Mouse (Mus musculus): ENCODE measurements at regions not wholly inside any gene's neighbourhood (a gene's known extent, or its start where the extent isn't known, plus 50 kb on each side); places are given as distances from the start of the nearest gene placed in this dataset.
"Not testable (repeated sequence)": the region's sequence is repeated elsewhere in the genome, so short reads cannot be mapped to it uniquely, and the experiment has no call there.

GRCm38 (mm10) chr12:28922236-28922635, 170.6 kb downstream of the Eipr1 start:
- no peak for DNase-seq (ENCODE audit: low spot score in 2 of 2)

GRCm38 (mm10) chr12:28925206-28925605, 173.6 kb downstream of the Eipr1 start:
- DNase-seq (ENCODE audit: low spot score in 2 of 2), result no peak

- DNase-seq (ENCODE audit: low spot score in 2 of 2), result no peak
Measured at GRCm38 (mm10) chr12:28939936-28940335, 188.3 kb downstream of the Eipr1 start.

- DNase-seq (ENCODE audit: low spot score in 2 of 2), result no peak
Measured at GRCm38 (mm10) chr12:28948889-28949288, 197.3 kb downstream of the Eipr1 start.

GRCm38 (mm10) chr12:28949307-28949706, 197.7 kb downstream of the Eipr1 start:
- no peak for DNase-seq (ENCODE audit: low spot score in 2 of 2)

GRCm38 (mm10) chr12:28957155-28957554, 205.6 kb downstream of the Eipr1 start:
- no peak for DNase-seq (ENCODE audit: low spot score in 2 of 2)

GRCm38 (mm10) chr12:28958661-28959060, 207.1 kb downstream of the Eipr1 start:
- no peak for DNase-seq (ENCODE audit: low spot score in 2 of 2)

GRCm38 (mm10) chr12:28969671-28970379, 218.2 kb downstream of the Eipr1 start:
- no peak for DNase-seq (ENCODE audit: low spot score in 2 of 2)

GRCm38 (mm10) chr12:28974571-28975041, 223.0 kb downstream of the Eipr1 start:
- no peak for DNase-seq (ENCODE audit: low spot score in 2 of 2)

- DNase-seq (ENCODE audit: low spot score in 2 of 2), result no peak
Measured at GRCm38 (mm10) chr12:28975249-28975648, 223.6 kb downstream of the Eipr1 start.

GRCm38 (mm10) chr12:28979679-28980078, 228.1 kb downstream of the Eipr1 start:
- no peak for DNase-seq (ENCODE audit: low spot score in 2 of 2)

GRCm38 (mm10) chr12:28986214-28986613, 234.6 kb downstream of the Eipr1 start:
- DNase-seq (ENCODE audit: low spot score in 2 of 2), result no peak

GRCm38 (mm10) chr12:28997474-28998192, 246.0 kb downstream of the Eipr1 start:
- no peak for DNase-seq (ENCODE audit: low spot score in 2 of 2)

GRCm38 (mm10) chr12:28999963-29000451, 248.4 kb downstream of the Eipr1 start:
- DNase-seq (ENCODE audit: low spot score in 2 of 2), result no peak

GRCm38 (mm10) chr12:29004504-29004903, 252.9 kb downstream of the Eipr1 start:
- DNase-seq (ENCODE audit: low spot score in 2 of 2), result no peak

- DNase-seq (ENCODE audit: low spot score in 2 of 2), result no peak
Measured at GRCm38 (mm10) chr12:29014601-29015000, 263.0 kb downstream of the Eipr1 start.

- DNase-seq (ENCODE audit: low spot score in 2 of 2), result no peak
Measured at GRCm38 (mm10) chr12:29015200-29015862, 263.7 kb downstream of the Eipr1 start.

GRCm38 (mm10) chr12:29021152-29021551, 269.5 kb downstream of the Eipr1 start:
- no peak for DNase-seq (ENCODE audit: low spot score in 2 of 2)

- no peak for DNase-seq (ENCODE audit: low spot score in 2 of 2)
Measured at GRCm38 (mm10) chr12:29028171-29028570, 276.6 kb downstream of the Eipr1 start.

GRCm38 (mm10) chr12:29029461-29029860, 277.9 kb downstream of the Eipr1 start:
- no peak for DNase-seq (ENCODE audit: low spot score in 2 of 2)

GRCm38 (mm10) chr12:29046009-29046408, 294.4 kb downstream of the Eipr1 start:
- no peak for DNase-seq (ENCODE audit: low spot score in 2 of 2)

- DNase-seq (ENCODE audit: low spot score in 2 of 2), result not testable (repeated sequence)
Measured at GRCm38 (mm10) chr12:29048596-29048995, 297.0 kb downstream of the Eipr1 start.

Measured in natural killer cell, adult 2 months (primary cell).